Mouse (Mus musculus) left cerebral cortex, adult 2 months (tissue): ENCODE measurements at regions not wholly inside any gene's neighbourhood (a gene's known extent, or its start where the extent isn't known, plus 50 kb on each side); places are given as distances from the start of the nearest gene placed in this dataset.

Experiments used
- DNase-seq, 2 experiments: peaks; one replicate each; pipeline ENCODE4 v3.0.0; 2021 to 2022; ENCODE audit warnings: low spot score in 2 of 2, mixed read lengths in 1 of 2; ENCODE audit errors: extremely low spot score in 1 of 2
- H3K27ac ChIP-seq: fragments of 200-600 bp; 2 replicates; pipeline ENCODE4 v1.8.1; 2022
- H3K4me3 ChIP-seq: fragments of 200-600 bp; 2 replicates; pipeline ENCODE4 v1.8.1; 2022
- CTCF ChIP-seq: fragments of 200-600 bp; IDR thresholded peaks from 2 replicates; pipeline ENCODE4 v1.8.1; 2022; ENCODE audit warnings: antibody characterized with exemption, mild to moderate bottlenecking, moderate library complexity
- intact Hi-C: fragments of 180-260 bp; cut with DNase I; formaldehyde crosslinking; loops from one replicate; pipeline ENCODE4 v1.15.1; 2025

DNA sequence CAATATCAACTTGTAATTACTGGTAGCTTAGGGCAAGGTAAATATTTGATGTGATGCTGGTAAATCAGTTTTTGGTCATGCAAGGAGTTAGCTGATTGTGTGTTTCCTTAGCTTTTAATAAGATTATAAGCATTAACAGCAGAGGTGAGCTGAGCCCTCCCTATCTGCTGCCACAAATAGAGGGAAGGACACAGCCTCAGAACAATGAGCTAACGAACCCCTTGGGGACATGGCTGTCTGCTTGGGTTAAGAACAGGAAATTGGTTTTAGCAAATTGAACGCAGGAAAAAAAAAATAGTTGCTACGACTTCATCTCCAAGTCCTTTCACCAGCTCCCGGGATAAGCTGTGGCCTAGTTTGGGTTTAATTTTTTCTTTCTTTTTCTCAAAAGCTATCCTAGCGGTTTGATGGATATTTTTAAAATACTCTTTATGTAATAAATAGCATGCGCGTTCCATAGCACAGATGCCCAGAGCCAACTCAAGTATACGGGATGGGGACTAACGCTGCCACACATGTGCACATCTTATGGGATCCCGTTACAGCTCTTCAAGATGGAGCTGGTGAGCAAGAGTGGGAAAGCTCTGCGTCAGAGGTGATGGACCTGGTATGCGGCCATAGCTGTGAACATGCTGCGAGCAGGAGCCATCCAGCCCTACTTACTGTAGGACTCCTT, 236.6 kb downstream of the Atp23 start:
- DNase-seq = no peak
- TF ChIP-seq CTCF = no peak
- intact Hi-C loops = loop anchor here (1.0 to 5.0 kb wide), 2 partner anchors 14 to 183 kb away; no protein-coding TSS in a partner anchor
- Histone ChIP-seq H3K27ac (peak overlapping the region; percentile 8; the same call in 1 of the 2 replicates), H3K4me3 (no peak overlapping the region)

GRCm38 (mm10) chr10:126663461-126664013, 237.6 kb downstream of the Atp23 start:
- Histone ChIP-seq H3K4me3 (no peak overlapping the region), H3K27ac (peak overlapping the region; percentile 8; the same call in 1 of the 2 replicates)
- no peak for DNase-seq
- intact Hi-C loops = loop anchor here (1.0 to 5.0 kb wide), 2 partner anchors 15 to 184 kb away; no protein-coding TSS in a partner anchor
- peak; percentile 49 for TF ChIP-seq CTCF

GRCm38 (mm10) chr10:126662765-126663164, 238.4 kb downstream of the Atp23 start:
- no peak for TF ChIP-seq CTCF
- H3K27ac ChIP-seq = no peak overlapping the region
- H3K4me3 ChIP-seq = no peak overlapping the region
- DNase-seq = no peak
- intact Hi-C loops = loop anchor here (5.0 kb wide), 1 partner anchor 185 kb away; no protein-coding TSS in a partner anchor

DNA sequence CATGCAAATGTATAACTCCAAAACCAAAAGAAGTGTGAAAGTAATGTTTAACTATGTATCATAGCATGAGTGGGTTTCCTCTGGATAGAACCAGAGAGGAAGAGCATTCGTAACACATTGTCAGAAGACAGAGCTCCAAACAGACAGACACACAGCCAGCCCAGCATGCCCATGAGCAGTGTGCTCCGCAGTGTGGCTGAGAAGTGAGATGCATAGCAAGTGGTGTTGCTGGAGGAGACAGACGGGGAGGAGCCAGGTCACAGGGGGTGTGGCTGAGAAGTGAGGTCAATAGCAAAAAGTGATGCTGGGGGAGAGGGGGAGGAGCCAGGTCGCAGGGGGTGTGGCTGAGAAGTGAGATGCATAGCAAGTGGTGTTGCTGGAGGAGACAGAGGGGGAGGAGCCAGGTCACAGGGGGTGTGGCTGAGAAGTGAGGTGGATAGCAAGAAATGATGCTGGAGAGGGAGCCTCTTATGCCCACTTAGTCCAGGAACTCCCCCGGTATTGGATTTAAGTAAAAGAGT, 240.0 kb downstream of the Atp23 start:
- no peak for DNase-seq
- no peak overlapping the region for H3K4me3 ChIP-seq
- H3K27ac ChIP-seq = no peak overlapping the region
- intact Hi-C loops = loop anchor here (5.0 kb wide), 1 partner anchor 186 kb away; no protein-coding TSS in a partner anchor
- TF ChIP-seq CTCF = no peak

GRCm38 (mm10) chr10:126660024-126660423, 241.1 kb downstream of the Atp23 start:
- intact Hi-C loops = loop anchor here (5.0 kb wide), 1 partner anchor 187 kb away; no protein-coding TSS in a partner anchor
- no peak for TF ChIP-seq CTCF
- DNase-seq = no peak
- Histone ChIP-seq H3K4me3 (no peak overlapping the region), H3K27ac (no peak overlapping the region)

GRCm38 (mm10) chr10:126652693-126653092, 248.5 kb downstream of the Atp23 start:
- intact Hi-C loops = no loop called here
- Histone ChIP-seq H3K4me3 (no peak overlapping the region), H3K27ac (no peak overlapping the region)
- TF ChIP-seq CTCF = no peak
- DNase-seq = no peak

DNA sequence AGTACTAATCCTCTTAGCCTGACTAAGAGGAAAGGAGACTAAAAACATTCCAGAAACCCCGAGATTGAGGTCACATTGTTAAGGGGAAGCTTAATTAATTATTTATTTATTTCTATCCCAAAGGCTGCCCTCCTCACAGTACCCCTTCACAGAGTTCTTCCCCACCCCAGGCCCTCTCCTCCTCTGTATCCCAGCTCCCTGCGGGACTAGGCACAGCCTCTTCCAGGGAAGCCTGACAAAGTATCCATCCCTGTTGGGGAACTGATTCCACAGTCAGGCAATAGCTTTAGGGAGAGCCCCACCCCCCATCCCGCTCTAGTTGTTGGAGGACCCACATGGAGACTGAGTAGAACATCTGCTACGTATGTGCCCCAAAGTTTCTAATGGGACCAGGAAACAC, 254.6 kb downstream of the Atp23 start:
- intact Hi-C loops = no loop called here
- Histone ChIP-seq H3K4me3 (no peak overlapping the region), H3K27ac (no peak overlapping the region)
- DNase-seq = no peak
- no peak for TF ChIP-seq CTCF

GRCm38 (mm10) chr10:126641792-126642289, 259.3 kb downstream of the Atp23 start:
- intact Hi-C loops = no loop called here
- no peak overlapping the region for H3K4me3 ChIP-seq
- no peak overlapping the region for H3K27ac ChIP-seq
- no peak for TF ChIP-seq CTCF
- no peak for DNase-seq

DNA sequence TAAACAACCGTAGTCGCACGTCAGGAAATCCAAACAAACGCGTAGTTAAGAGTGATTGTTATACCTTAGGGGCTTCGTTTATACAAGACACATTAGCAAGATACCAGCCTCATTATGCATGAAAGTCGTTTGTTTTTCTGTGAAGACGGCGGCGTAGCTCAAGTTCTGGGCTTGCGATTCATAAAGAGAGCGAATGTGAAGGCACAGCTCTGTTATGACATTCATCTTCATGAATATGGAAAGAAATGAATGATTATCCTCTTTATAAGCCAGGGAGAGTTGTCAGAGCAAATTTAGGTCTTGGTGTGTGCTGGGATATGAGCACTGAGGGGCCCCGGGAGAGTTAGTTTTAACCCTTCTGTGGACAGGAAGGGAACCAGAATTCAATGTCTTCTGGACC, 266.4 kb downstream of the Atp23 start:
- no peak overlapping the region for H3K4me3 ChIP-seq
- H3K27ac ChIP-seq = no peak overlapping the region
- TF ChIP-seq CTCF = no peak
- intact Hi-C loops = no loop called here
- no peak for DNase-seq

DNA sequence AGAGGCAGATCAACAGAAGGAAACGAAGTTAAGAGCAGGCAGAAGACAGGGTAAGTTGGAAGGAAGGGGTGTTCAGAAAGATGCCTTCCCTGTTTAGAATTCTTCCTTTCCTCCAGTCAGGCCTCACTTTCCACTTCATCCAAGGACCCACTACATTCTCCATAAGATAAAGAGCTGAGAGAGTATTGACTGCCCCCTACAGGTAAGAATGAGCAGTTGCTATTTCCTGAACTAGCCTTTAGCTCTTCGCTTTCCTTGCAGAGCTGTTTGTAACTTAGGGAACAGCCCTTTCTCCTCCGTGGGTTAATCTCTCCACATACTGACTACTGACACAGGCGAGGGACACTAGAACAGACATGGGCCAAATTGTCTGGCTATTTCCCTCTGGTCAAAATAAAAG, 273.1 kb downstream of the Atp23 start:
- TF ChIP-seq CTCF = peak; percentile 62
- H3K4me3 ChIP-seq = no peak overlapping the region
- DNase-seq = no peak
- intact Hi-C loops = no loop called here
- H3K27ac ChIP-seq = no peak overlapping the region

GRCm38 (mm10) chr10:126625466-126625865, 275.7 kb downstream of the Atp23 start:
- Histone ChIP-seq H3K27ac (no peak overlapping the region), H3K4me3 (no peak overlapping the region)
- no peak for DNase-seq
- TF ChIP-seq CTCF = no peak
- intact Hi-C loops = no loop called here

- Histone ChIP-seq H3K27ac (no peak overlapping the region), H3K4me3 (no peak overlapping the region)
- TF ChIP-seq CTCF = no peak
- no peak for DNase-seq
- intact Hi-C loops = no loop called here
Observed at GRCm38 (mm10) chr10:126620802-126621201, 280.4 kb downstream of the Atp23 start.

GRCm38 (mm10) chr10:126619970-126620369, 281.2 kb downstream of the Atp23 start:
- no peak for DNase-seq
- intact Hi-C loops = no loop called here
- TF ChIP-seq CTCF = no peak
- H3K4me3 ChIP-seq = no peak overlapping the region
- H3K27ac ChIP-seq = no peak overlapping the region
